Mouse (Mus musculus) gastrocnemius, postnatal 4 days (tissue): ENCODE measurements around the gene Zfp691. TPM values are rescaled to one million over a fixed set of nuclear protein-coding genes. Genes with fewer than 3 reads are reported as not detected.

Experiments used
- DNase-seq, 2 experiments: peaks; one replicate each; pipeline ENCODE4 v3.0.0; 2021 to 2022; ENCODE audit warnings: low spot score in 2 of 2, mixed read lengths in 2 of 2
- total RNA-seq, 2 experiments: library from RNA; stranded (reverse); gene quantifications; 2 replicates each; pipeline ENCODE4 v1.2.3; 2021

Gene Zfp691
- total RNA-seq, 2 experiments from 2014 or later, result 8.0 to 9.5 TPM

DNA sequence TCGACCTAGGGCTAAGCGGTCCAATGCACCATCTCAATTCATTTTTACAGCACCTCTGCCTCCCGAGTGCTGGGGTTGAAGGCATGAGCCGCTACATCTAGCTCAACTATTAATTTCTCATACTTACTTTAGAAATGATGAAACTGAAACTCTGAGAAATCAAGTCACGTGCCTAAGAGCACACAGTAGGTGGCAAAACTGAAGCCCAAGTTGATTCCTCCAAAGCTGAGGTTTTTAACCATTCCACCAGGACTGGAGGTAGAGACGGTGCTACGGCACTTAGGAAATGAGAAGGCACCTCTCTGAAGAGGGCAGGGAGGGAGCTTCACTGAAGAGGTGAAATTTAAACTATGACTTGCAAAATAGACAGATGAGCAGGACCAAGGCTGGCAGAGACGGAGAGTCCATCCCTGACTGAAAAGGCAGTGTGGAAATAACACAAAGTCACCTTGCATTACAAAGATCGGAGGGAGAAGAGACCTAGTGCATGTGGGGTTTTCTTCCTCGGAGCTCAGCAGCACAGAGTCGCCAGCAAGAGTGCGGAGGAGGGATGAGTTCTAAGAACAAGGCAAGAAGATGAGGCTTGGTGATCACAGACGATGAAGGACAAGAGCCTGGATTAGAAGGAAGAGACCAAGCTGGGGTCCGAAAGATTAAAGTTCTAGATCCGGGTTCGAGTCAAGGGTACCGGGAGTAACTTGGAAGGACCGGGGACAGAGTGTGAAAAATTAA, 910 bp downstream of the Zfp691 start:
- DNase-seq, result no peak

- peak; percentile 66 to 77 for DNase-seq
Observed at GRCm38 (mm10) chr4:119167663-119168062, 6.3 kb downstream of the Zfp691 start.

DNA sequence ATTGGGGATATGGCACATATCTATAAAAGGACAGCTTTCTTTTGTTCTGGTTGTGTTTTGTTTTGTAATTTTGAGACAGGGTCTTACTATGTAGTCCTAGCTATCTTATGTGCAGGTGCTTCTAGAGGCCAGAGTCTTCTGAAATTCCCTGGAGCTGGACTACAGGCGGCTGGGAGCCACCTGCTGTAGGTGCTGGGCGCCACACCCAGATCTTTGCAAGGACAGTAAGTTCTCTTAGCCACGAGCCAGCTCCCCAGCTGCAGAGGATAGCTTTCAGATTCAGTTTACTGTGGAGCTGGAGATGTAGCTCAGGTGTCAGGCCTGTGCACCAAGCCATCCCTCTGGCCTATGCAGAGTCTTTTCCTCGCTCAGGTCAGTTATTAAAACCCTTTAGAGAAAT, 6.9 kb downstream of the Zfp691 start:
- DNase-seq, result no peak

DNA sequence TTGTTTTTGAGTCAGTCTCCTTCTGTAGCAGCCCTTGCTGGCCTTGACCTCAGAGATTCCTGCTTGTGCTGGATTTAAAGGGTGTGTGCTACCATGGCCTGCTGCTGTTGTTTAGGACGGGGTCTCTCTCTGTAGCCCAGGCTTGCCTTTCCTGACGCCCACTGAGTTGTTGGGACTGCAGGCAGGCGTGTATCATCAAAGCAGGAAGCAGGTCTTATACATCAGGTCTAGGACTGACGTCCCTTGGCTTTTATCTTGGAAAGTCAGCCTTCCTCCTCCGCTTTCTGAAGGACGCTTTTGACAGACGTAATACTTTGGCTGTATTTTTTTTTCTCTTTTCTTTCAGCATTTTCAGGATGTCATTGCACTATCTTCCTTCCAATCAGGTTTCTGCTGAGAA, 8.1 kb downstream of the Zfp691 start:
- no peak for DNase-seq

DNA sequence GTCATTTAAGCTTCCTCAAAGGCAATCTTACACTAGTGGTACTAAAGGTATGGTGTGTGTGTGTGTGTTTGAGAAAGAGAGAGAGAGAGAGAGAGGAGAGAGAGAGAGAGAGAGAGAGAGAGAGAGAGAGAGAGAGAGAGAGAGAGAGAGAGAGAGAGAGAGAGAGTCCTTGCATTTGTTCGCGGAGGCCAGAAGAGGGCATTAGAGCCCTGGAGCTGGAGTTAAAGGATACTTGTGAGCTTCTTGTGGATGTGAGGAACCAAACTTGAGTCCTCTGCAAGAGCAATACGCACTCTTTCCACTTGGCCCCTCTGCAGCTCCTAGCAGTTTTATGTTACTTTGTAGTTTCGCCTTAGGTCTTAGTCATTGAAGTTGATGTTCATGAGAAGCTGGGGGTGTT, 11.0 kb downstream of the Zfp691 start:
- no peak for DNase-seq

- DNase-seq, result no peak
Observed at GRCm38 (mm10) chr4:119161358-119161757, 12.6 kb downstream of the Zfp691 start.

- no peak for DNase-seq
Observed at GRCm38 (mm10) chr4:119157891-119158290, 16.1 kb downstream of the Zfp691 start.

DNA sequence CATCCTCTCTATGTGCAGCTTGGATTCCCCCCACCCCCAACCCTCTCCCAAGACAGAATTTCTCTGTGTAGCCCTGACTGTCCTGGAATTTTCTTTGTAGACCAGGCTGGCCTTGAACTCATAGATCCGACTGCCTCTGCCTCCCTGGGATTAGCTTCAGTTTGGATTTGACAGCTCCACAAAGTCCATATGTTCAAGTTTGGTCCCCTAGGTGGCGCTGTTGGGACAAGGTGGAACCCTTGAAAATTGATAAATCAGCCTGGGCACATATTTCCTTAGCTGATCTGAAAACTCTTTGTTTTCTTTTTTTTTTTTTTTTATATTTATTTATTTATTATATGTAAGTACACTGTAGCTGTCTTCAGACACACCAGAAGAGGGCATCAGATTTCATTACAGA, 16.8 kb downstream of the Zfp691 start:
- DNase-seq, result peak in 1 of 2 experiments; percentile 61

DNA sequence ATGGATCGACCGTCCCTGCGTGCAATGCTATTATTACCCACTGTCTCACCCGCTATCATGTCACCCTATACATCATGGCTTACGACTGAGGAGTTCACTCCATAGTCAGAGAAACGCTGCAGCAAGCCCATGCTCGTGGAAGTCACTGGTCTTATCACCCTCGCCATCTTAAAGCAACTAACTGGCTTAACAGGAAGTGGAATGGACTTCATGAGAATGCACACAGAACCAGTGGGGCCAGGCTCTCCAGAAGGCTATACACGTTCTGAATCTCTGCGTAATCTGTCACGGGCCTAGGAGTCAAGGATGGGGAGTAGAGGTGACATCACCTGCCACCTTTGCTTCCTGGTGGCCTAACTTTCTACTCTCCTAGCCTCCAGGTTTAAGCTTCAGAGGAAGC, 25.3 kb downstream of the Zfp691 start:
- no peak for DNase-seq

DNA sequence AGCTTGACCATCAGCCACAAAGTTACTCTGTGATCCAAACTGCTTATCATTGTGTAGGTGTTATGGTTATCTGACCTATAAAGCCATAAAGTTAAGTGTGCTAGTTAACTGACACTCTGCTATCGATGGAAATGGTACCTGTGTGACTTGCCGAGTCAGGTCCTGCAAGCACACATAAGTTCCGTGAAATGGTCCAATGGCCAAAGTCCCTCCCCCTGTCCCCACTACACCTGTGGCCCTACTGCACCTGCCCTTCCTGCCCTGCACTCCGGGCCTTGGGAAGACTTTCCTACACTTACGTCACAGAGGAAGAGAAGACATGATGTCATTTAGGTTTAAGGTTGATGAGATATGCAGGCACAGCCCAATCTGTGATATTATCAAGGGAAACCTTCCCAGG, 26.6 kb downstream of the Zfp691 start:
- no peak for DNase-seq

DNA sequence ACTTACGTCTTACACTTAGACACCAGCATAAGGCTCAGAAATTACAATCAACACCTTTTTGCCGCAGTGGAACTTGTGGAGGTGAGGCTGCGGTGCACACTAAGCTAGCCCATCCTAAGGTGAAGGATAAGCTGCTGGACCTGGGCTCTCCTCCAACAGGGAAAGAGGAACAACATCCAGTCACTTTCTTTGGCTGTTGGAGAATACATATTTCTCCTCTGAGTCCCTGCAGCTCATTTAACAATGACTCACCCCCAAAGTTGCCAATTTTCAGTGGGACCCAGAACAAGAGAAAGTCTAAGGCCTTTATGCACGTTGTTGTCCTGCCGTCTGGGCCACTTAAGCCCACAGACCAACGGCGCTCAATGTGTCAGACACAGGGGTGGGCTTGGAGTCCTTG, 27.2 kb downstream of the Zfp691 start:
- no peak for DNase-seq

DNA sequence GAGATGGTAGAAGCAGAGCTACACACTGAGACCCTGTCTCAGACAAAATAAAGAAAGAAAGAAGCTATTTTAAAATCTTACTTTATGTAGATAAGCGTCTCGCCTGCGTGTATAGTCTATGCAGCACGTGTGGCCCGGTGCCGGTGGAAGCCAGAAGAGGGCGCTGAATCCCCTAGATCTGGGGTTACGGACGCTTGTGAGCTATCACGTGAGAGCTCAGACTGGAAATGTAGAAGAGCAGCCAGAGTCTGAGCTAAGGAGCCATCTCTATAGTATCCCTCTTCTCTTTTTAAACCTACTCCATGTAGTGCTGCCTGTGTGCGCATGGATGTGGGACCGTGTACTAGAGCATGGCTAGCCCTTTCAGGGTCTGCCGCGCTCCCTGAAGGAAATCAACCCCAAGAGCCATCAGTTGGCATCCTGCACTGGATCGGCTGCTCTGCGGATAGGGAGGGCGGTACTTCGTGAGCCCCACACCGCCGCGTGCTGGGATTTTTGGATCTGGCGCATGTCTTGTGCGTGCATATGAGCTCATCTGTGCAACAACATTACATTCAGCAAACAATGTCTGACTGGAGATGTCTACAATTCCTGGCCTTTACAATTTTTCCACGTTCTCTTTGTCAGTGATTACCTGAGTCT, 31.6 kb downstream of the Zfp691 start:
- peak in 1 of 2 experiments; percentile 67 for DNase-seq

DNA sequence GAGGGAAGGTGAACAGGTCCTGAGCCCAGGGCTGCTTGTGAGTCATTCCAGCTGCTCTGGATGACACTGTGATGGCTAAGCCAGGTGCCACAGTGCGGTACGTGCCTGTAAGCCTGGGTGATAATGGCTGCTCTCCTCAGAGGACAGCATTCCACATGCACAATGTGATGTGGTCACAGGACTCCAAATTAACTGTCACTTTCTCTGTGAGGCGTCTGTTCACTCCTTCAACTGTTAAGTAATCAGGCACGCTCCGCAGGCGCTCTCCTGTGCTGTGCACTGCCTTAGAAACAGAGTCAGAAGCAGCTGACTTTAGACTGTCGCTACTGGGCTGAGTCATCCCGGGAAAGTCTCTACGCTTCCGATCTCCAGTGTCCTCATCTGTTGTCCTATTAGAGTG, 32.8 kb downstream of the Zfp691 start:
- no peak for DNase-seq

DNA sequence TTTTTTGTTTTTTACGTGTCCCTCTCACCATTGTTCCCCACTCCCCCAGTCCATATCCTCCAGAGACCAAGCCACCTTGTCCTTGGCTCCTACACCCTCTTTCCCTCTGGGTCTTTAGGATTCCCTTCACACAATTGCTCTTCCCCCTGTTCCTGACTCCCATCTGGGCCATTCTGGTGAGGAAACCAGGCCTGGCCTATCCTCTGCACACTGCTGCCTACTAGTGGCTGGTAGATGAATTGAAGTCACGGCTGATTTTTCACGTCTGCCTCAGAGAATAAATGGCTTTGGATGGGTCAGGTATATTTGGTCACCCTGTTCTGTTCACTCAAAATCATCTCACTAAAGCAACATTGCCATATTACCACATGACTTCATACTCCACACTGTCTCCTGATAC, 33.9 kb downstream of the Zfp691 start:
- no peak for DNase-seq

- no peak for DNase-seq
Observed at GRCm38 (mm10) chr4:119138776-119139175, 35.2 kb downstream of the Zfp691 start.

DNA sequence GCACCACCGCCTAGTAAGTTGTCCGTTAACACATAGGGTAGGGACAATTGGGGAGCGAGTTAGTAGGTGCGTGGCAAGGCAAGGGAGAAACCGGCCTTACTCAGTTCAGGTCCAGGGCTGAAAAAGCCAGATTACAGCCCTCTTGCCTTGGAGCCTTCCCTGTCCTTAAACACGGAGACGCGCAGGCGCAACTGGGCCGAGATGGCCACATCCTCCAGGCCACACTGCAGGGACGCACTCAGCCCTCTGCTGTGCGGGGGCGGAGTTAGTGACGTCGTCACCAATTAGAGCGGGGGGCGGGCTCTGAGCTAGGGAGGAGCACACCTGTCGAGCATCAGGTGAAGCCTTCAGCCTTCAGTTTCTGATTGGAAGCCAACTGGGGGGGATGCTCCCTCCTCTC, 35.8 kb downstream of the Zfp691 start:
- DNase-seq, result peak; percentile 37 to 51

DNA sequence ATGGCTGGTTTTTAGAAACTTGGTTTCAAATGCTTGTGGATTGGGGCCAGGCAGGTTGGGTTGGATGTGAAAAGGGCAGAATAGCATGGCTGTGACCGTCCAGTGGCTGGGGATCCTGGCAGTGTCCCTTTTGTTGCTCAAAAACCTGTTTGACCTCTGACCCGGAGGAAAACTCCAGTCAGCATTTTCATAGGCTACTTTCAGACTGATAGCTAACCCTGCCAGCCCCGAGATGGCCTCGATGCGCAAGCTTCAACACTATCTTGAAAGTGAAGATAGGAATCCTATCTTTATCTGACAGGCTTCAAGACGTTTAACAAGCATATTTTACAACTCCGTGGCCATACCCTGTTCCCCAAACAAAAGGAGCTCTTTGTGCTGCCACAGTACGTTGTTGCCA, 36.7 kb downstream of the Zfp691 start:
- DNase-seq, result no peak

GRCm38 (mm10) chr4:119133860-119134259, 40.1 kb downstream of the Zfp691 start:
- DNase-seq, result no peak

GRCm38 (mm10) chr4:119133306-119133705, 40.7 kb downstream of the Zfp691 start:
- no peak for DNase-seq

DNA sequence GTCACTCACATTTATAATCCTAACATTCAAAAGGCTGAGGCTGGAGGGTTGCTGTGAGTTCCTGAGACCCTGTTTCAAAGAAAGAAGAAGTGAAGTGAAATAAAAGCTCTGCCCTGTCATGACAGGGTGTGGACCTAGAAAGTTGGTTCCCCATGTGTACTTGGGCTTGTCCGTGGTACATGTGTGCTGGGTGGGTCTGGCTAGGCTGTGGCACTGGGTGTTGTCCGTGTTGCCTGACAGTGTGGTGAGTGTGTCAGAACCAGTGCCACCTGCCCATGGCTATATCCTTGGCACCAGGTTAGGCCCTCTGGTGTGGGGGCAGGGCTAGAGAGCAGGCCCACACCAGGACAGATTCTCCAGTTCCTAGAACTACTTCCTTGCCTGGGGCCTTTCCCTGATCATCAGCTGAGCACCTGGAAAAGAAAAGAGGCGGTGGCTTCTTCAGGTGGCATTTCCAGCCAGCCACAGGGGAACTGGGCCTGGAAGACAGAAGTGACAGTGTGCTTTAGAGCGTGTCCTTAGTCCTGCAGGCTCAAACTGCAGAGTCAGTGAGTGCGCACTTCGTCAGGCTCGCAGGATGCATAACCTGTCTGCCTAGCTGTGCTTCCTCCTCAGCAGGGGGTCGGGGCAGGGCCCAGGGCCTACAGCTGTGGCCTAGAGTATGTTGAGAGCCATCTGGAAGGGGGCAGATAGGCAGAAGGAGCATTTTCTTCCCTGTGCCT, 42.6 kb downstream of the Zfp691 start:
- DNase-seq, result no peak

GRCm38 (mm10) chr4:119129096-119129495, 44.9 kb downstream of the Zfp691 start:
- no peak for DNase-seq

DNA sequence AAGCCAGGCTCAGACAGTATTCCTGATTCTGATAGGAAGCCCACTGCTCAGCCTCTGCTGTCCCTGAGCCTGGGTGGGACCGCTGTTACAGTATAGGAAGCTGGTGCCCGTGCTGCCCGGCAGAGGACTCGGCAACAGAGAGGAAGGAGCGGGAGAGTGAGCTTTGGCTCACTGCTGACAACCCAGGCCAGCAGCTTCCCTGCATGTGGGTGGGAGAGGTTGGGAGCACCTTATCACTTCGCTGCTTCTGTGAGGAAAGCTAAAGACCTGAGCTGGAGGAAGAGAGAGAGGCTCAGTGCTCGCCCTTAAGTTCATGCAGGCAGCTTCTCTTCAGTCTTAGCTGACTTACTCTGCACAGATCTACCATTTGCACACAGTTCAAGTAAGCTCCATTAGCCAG, 45.4 kb downstream of the Zfp691 start:
- no peak for DNase-seq
